Mouse (Mus musculus) E14TG2a.4 (cell line): ENCODE measurements around the gene Bnc1.

Experiments used
- CTCF ChIP-seq: conservative IDR thresholded peaks from 2 replicates; pipeline ENCODE4 v1.5.1; 2014; ENCODE audit warnings: low read length
- NANOG ChIP-seq: IDR thresholded peaks from 2 replicates; pipeline ENCODE4 v1.6.1; 2014; ENCODE audit warnings: borderline replicate concordance, low read length, mixed read lengths
- POU5F1 ChIP-seq: IDR thresholded peaks from 2 replicates; pipeline ENCODE4 v1.6.1; 2014; ENCODE audit warnings: low read length, borderline replicate concordance

- TF ChIP-seq CTCF (no peak), NANOG (no peak), POU5F1 (no peak)
These were observed 15.1 kb upstream of the Bnc1 start for GRCm38 (mm10) chr7:82007151-82007550.
